Mouse (Mus musculus): Measurements from ENCODE around the gene Fstl3.

GRCm38 (mm10) chr10:79740863-79741262 lies 36.2 kb upstream of the Fstl3 start:
- TF ChIP-seq CTCF (IDR thresholded peaks at IDR 0.05; ENCODE audit: low read depth), result peak; percentile 26; the same call in 1 of the 2 replicates
- TF ChIP-seq EP300 (optimal IDR thresholded peaks at IDR 0.05), result no peak

Data from stomach, postnatal 0 days (tissue).